Mouse (Mus musculus) NIH3T3 (cell line): ENCODE measurements around the gene Kif1c.

Experiments
- DNase-seq: peaks from one replicate; pipeline ENCODE4 v3.0.0-alpha.2; 2012; ENCODE audit warnings: low read depth

Gene Kif1c

GRCm38 (mm10) chr11:70667271-70668150 is 32.8 kb upstream of the Kif1c start:
- peak; percentile 55 for DNase-seq

GRCm38 (mm10) chr11:70668335-70668770 is 32.0 kb upstream of the Kif1c start:
- peak; percentile 94 for DNase-seq

DNA sequence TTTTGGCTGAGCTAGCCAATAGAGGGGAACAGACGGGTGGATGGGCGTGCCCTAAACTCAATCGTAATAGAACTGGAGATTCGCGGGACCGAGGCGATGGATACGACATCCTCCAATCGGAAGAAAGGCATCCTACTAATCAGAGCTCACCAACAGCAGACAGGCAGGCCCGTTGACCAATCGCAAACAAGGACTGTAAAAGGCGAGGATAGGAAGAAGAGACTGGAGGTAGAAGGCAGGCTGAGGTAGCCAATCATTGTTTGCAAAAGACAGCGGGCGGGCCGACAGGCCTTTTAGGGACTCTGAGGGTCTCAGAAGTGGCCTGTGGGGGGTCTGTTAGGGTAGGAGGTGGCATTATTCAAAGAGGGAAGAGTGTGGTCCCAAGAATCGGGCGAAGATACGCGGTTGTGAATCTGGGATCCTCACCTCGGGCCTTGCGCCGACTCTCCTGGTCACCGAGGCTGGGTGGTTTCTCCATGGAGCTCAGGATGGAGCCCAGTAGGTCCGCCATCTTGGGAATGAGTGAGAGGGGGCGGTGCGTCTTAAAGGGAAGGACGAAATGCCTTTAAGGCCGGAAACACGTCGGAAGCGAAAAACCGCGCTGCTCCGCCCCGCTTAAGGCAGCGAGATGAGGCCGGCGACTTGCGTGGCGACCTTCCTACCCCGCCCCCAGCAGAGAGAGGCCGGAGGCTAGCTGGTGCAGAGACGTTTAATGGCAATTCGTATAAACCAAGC is 31.4 kb upstream of the Kif1c start, which contains the start of gene Spag7:
Gene Spag7 (minus strand): TSS at position 646 of the 735 bp plus-strand sequence.
- peak; percentile 99 for DNase-seq

DNA sequence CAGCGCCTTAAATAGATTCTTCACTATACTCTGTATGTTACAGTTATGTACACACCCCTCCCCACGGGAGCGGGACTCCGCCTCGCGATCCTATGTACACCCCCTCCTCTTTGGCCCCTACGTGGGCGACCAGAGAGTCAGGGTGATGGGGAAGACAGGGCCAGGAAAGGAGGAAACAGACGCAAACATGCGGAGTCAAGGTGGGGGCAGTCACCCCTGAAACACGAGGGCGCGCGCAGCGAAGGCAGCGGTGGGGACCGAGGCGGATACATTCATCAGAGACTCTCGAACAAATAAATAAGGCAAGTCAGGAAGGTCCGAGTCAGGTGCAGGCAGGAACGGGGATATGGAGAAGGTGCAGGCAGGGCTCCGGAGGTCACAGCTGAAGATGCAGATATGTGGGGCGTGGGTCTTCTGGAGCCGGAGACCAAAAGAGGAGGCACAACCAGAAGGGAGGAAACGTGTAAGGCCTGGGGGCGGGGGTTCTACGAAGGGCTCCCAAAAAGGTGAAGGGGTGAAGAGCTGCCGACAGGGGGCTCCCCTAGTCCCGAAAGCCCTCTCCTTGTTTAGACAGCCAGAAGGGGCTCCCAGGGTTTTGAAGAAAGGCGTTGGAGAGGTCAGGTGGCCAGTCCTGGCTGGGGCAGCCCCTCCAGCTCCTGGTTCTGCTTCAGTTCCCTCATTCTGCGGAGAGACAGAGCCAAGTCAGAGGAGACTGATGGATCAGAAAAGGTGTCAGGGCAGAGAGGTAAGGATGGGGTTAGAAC is 30.6 kb upstream of the Kif1c start:
- peak; percentile 90 for DNase-seq

DNA sequence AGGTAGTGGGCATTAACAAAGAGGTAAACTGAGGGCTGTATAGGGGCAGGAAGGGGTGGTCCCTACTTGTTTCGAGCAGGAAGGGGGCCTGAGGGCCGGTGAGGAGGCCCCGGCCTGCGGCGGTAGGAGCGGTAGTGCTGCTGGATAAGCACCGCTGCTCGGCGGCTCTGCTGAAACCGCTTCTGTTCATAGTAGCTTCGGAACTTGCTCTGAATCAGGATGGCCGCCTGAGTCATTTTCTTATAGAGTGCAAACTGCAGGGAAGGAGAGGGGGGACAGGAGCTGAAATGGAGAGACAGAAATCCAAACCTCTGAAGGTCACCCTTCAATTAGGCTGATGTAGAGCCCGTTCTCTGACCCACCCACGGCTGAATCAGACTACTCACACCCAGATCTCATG is 29.9 kb upstream of the Kif1c start:
- DNase-seq, result peak; percentile 50

GRCm38 (mm10) chr11:70671333-70672047 is 28.9 kb upstream of the Kif1c start:
- peak; percentile 66 for DNase-seq

- DNase-seq, result no peak
These were observed 26.3 kb upstream of the Kif1c start for GRCm38 (mm10) chr11:70674014-70674413.

DNA sequence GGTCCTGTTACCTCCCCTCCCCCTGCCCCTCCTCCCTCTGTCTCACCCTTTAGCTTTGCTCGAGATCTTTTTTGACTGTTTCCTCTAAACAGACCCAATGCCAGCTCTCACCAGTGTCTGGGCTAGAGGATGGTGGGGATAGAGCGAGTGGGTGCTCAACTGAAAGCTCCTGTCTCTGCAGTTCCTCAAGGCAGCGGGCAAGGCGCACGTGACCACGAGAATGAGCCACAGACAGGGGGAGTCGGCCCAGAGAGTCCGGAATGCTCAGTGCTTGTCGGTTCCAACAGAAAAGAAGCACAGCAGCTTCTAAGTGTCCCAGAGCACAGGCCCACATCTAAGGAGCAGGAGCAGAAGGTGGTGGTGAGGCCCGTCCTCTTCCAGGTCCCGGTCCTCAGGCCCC is 25.8 kb upstream of the Kif1c start:
- no peak for DNase-seq

DNA sequence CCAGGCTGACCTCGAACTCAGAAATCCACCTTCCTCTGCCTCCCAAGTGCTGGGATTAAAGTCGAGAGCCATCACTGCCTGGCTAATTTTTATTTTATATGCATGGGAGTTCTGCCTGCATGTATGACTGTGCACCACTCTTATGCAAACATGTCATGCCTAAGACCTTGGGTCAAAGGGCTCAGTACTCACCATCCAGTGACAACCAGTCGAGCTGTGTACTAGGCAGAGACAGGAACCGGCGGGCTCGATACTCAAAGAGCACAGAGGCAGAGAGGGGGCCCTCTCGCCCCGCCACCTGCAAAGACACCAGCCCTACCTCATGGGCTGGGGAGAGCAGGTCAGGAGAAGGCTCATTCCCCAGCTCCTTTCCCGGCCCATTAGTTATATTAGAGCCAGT is 22.3 kb upstream of the Kif1c start:
- no peak for DNase-seq

GRCm38 (mm10) chr11:70678576-70678975 is 21.8 kb upstream of the Kif1c start:
- DNase-seq, result no peak

DNA sequence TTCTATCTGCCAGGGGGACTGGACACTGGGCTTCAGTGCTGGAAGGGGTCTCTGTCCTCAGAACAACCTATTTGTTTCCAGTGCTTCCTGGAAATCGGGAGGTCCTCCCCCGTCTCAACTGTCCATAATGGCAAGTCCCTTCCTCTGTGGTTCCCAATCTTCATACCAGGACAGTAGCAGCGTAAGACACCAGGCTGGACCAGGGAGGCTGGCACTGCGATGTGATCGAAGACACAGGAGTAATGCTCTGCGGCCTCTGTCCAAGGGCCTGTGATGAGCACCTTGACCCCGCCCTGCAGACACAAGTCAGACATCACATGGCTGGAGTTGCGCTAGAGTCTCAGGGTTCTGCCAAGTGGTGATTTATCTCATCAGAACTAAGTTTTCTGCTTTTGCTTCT is 21.0 kb upstream of the Kif1c start:
- DNase-seq, result no peak

DNA sequence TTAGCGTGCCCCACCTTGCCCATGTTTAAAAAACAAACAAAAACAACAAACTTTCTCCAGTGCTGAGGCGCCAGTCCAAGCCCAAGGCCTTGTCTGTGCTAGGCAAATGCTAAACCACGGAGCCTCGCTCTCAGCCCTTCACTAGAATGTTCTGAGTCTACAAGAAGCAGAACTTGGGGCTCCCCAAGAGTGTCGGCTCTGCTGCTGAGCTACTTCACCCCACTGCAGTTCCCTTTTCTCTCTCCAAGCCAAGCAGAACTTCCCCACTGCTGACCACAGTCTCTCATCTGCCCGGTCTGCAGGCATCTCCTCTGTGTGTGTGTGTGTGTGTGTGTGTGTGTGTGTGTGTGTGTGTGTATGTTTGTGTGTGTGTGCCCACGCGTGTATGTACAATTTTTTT is 20.5 kb upstream of the Kif1c start:
- DNase-seq, result no peak

- no peak for DNase-seq
These were observed 19.2 kb upstream of the Kif1c start for GRCm38 (mm10) chr11:70681170-70681569.

GRCm38 (mm10) chr11:70681897-70682581 is 18.3 kb upstream of the Kif1c start:
- peak; percentile 72 for DNase-seq

DNA sequence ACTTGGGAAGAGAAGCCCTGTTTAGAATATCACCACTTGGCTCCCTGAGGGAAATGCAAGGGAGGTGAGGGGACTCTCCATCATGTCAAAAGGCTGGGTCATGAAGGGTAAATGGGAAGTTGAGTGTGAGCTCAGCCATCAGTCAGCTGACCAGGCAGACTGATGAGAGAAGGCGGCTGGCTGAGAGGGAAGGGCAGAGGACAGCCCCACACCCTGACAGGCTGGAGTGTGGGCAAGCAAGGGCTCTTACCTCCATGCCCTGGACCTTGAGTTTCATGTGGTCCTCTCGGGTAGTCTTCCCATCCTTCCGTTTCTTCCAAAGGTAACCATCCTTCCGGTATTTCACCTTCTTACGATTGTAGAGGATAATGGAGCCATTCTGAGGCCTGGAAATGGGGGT is 16.7 kb upstream of the Kif1c start:
- DNase-seq, result no peak

DNA sequence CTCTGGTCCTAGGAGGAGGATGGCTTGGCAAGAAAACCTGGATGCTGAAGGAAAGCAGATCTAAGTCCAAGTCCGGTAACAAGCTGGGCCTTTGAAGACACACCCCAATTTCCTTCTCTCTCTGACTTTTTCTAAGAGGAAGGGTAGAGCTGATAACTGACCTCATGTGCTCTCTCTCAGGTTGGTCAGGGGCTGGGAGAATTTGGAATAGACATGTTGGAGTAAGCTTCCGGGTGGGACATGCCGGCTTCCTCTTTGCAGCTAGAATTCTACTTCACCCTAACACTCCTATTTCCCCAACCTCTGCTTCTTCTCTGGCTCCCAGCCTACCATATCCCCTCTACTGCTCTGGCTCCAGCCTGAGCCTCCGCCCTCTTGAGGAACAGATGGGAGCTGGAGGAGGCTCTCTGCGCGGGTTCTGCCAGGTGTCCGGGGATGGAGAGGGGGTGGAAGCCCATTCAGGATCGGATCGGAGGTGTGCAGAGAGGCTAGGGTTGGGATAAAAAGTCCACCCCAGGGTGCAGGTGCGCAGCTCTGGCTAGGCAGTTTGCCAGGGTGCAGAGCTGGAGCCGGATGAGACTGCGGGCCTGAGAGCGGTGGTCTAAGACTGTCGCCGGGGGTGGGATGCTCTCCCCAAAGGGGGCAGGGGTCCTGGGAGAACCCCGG is 13.3 kb upstream of the Kif1c start:
- peak; percentile 43 for DNase-seq

GRCm38 (mm10) chr11:70687601-70688199 is 12.6 kb upstream of the Kif1c start, which contains the start of gene Camta2:
Gene Camta2, minus strand, starts transcription at chr11:70688105.
- peak; percentile 90 for DNase-seq

GRCm38 (mm10) chr11:70688372-70688771 is 12.0 kb upstream of the Kif1c start:
- DNase-seq, result no peak

DNA sequence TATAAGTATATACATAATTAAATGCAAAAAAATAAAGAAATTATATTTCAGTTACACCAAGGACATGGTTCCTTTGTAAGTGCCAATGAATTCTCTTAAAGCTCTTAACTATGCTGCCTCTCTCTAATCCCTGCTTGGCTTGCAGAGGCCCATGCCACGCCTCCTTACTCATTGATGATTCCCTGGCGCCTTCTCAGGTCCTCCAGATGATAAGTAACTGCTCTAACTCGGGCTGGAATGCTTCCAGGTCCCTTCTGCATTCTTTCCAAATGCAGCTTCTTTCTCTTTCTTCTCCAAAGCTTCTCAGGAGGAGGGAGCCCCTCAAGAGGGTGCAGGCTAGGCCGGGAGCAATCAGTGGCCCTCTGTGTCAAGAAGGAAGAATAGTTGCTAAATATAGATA is 10.8 kb upstream of the Kif1c start:
- DNase-seq, result peak; percentile 75

DNA sequence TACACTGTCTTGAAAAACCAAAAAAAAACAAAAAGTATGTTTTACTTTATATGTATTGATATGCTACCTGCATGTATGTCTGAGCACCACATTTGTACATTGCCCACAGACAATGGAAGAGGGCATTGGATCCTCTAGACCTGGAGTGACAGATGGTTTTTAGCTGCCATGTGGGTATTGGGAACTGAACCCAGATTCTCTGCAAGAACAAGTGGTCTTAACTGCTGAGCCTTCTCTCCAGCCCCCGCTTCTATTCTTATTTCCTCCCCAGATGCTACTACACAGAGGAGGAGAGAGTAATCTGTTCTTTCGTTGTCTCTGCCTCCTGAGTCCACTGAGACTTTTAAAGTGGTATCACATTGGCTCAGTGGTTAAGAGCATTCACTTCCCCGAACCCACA is 6.8 kb upstream of the Kif1c start:
- DNase-seq, result no peak
